ENCODE assay signal across 19 mouse cellular contexts in genomic region chr1:151627141-151627540, GRCm38 (mm10). TPM values are rescaled to one million over a fixed set of nuclear protein-coding genes. Genes with fewer than 3 reads are reported as not detected.
A peak's percentile ranks its signal among the peaks of the same experiment; 100 is the strongest.
DNase-seq lines count a peak whose midpoint lies in the region; ATAC-seq and TF ChIP-seq lines count a peak whose summit lies in the region.
"Had no signal": no experiment of that assay in that cellular context is flagged by ENCODE, and none has a peak within 500 bp of the region (broad histone marks: within the 10 kb centered on the region; RNA-seq: fewer than 3 reads in every experiment).

No protein-coding gene starts in this region.

- no peak overlapping the region for H3K4me3 ChIP-seq in kidney, adult 2 months (ENCODE audit: insufficient read depth, low read depth, low read length)
- H3K4me3 ChIP-seq in kidney, embryonic 14.5 days (ENCODE audit: low read length) = no peak overlapping the region
- H3K4me3 ChIP-seq in forebrain, embryonic 12.5 days (replicated peaks) = no peak overlapping the region
- no peak overlapping the region for H3K4me3 ChIP-seq in kidney, postnatal 0 days (replicated peaks; ENCODE audit: low read depth, low read length)
- H3K4me3 ChIP-seq: embryonic facial prominence, embryonic 15.5 days; heart, embryonic 15.5 days; hindbrain, embryonic 13.5 days; liver, embryonic 13.5 days; stomach, embryonic 15.5 days had no signal

- DNase-seq in kidney, adult 2 months = peak; percentile 78
- DNase-seq in brain, embryonic 14.5 days (ENCODE audit: low read depth) = peak; percentile 70
- DNase-seq in kidney, postnatal 0 days (ENCODE audit: low spot score) = peak; percentile 47
- no peak for DNase-seq in left cerebral cortex, postnatal 36 days (ENCODE audit: low spot score in 2 of 2)
- no peak for DNase-seq in urinary bladder, postnatal 36 days (ENCODE audit: low spot score in 2 of 2)
- DNase-seq: adrenal gland, adult 2 months; cerebellum, adult 8-10 months; gastrocnemius, postnatal 36 days; heart, postnatal 36 days; liver, embryonic 13.5 days; right cerebral cortex, adult 18-20 months; thymus, postnatal 36 days had no signal

- ATAC-seq in kidney, embryonic 14.5 days (ENCODE audit: low FRiP score, low TSS enrichment) = no peak
- ATAC-seq in forebrain, embryonic 12.5 days (ENCODE audit: low FRiP score) = peak; percentile 37; the same call in 1 of the 2 replicates
- ATAC-seq in kidney, postnatal 0 days (replicated peaks; ENCODE audit: low FRiP score, low read depth) = peak; percentile 43; the same call in 1 of the 2 replicates

- no peaks in the 10 kb centered on the region for H3K36me3 ChIP-seq in kidney, adult 2 months (ENCODE audit: control insufficient read depth, insufficient read depth, low read length)
- no peaks in the 10 kb centered on the region for H3K36me3 ChIP-seq in kidney, embryonic 14.5 days (ENCODE audit: control insufficient read depth, insufficient read depth, low read length)
- H3K36me3 ChIP-seq in forebrain, embryonic 12.5 days (replicated peaks) = no peaks in the 10 kb centered on the region
- H3K36me3 ChIP-seq in kidney, postnatal 0 days (ENCODE audit: insufficient read depth, low read length) = no peaks in the 10 kb centered on the region
- H3K36me3 ChIP-seq: embryonic facial prominence, embryonic 15.5 days; heart, embryonic 15.5 days; hindbrain, embryonic 13.5 days; liver, embryonic 13.5 days; stomach, embryonic 15.5 days had no signal

- H3K9ac ChIP-seq in kidney, embryonic 14.5 days (ENCODE audit: low read depth, low read length) = no peak overlapping the region
- no peak overlapping the region for H3K9ac ChIP-seq in forebrain, embryonic 12.5 days
- H3K9ac ChIP-seq in kidney, postnatal 0 days (ENCODE audit: low read depth, low read length) = no peak overlapping the region
- H3K9ac ChIP-seq: embryonic facial prominence, embryonic 15.5 days; heart, embryonic 15.5 days; hindbrain, embryonic 13.5 days; liver, embryonic 13.5 days; stomach, embryonic 15.5 days had no signal

- intact Hi-C loops in left cerebral cortex, postnatal 36 days (cut with DNase I) = no loop called here

- 47% methylated on average over 3 of the region's 3 CpGs for WGBS in kidney, adult 2 months
- 31% methylated on average over 3 of the region's 3 CpGs for WGBS in kidney, embryonic 14.5 days
- WGBS in forebrain, embryonic 12.5 days = 68% methylated on average over 3 of the region's 3 CpGs
- 32% methylated on average over 3 of the region's 3 CpGs for WGBS in kidney, postnatal 0 days

- no peak overlapping the region for H3K4me2 ChIP-seq in kidney, embryonic 14.5 days (replicated peaks; ENCODE audit: low read depth, low read length)
- no peak overlapping the region for H3K4me2 ChIP-seq in forebrain, embryonic 12.5 days
- no peak overlapping the region for H3K4me2 ChIP-seq in kidney, postnatal 0 days (ENCODE audit: low read length)
- H3K4me2 ChIP-seq: embryonic facial prominence, embryonic 15.5 days; heart, embryonic 15.5 days; hindbrain, embryonic 13.5 days; liver, embryonic 13.5 days; midbrain, embryonic 11.5 days; stomach, embryonic 15.5 days had no signal

- no peak overlapping the region for H3K27ac ChIP-seq in kidney, adult 2 months (ENCODE audit: insufficient read depth, low read depth, low read length)
- H3K27ac ChIP-seq in kidney, embryonic 14.5 days (ENCODE audit: low read depth, low read length) = no peak overlapping the region
- H3K27ac ChIP-seq in forebrain, embryonic 12.5 days = peak overlapping the region; percentile 74
- H3K27ac ChIP-seq in kidney, postnatal 0 days = no peak overlapping the region
- H3K27ac ChIP-seq: embryonic facial prominence, embryonic 15.5 days; heart, embryonic 15.5 days; hindbrain, embryonic 13.5 days; liver, embryonic 13.5 days; stomach, embryonic 15.5 days had no signal

- no peaks in the 10 kb centered on the region for H3K9me3 ChIP-seq in kidney, embryonic 14.5 days (ENCODE audit: control insufficient read depth, low read length)
- H3K9me3 ChIP-seq in forebrain, embryonic 12.5 days = no peaks in the 10 kb centered on the region
- no peaks in the 10 kb centered on the region for H3K9me3 ChIP-seq in kidney, postnatal 0 days (replicated peaks; ENCODE audit: low read length)
- H3K9me3 ChIP-seq: embryonic facial prominence, embryonic 15.5 days; heart, embryonic 15.5 days; hindbrain, embryonic 13.5 days; liver, embryonic 13.5 days; stomach, embryonic 15.5 days had no signal

- H3K27me3 ChIP-seq in kidney, adult 2 months (replicated peaks; ENCODE audit: control insufficient read depth, insufficient read depth, low read length) = no peaks in the 10 kb centered on the region
- H3K27me3 ChIP-seq in kidney, embryonic 14.5 days (ENCODE audit: control insufficient read depth, insufficient read depth, low read length) = no peaks in the 10 kb centered on the region
- H3K27me3 ChIP-seq in forebrain, embryonic 12.5 days = no peaks in the 10 kb centered on the region
- H3K27me3 ChIP-seq in kidney, postnatal 0 days (ENCODE audit: insufficient read depth, low read length) = no peaks in the 10 kb centered on the region
- H3K27me3 ChIP-seq: embryonic facial prominence, embryonic 15.5 days; heart, embryonic 15.5 days; hindbrain, embryonic 13.5 days; liver, embryonic 13.5 days; stomach, embryonic 15.5 days had no signal

- no peak for TF ChIP-seq CTCF in kidney, adult 2 months (conservative IDR thresholded peaks at IDR 0.05; ENCODE audit: insufficient read depth, insufficient read length, low read depth, low read length)
- TF ChIP-seq CTCF in brain, embryonic 14.5 days (IDR thresholded peaks at IDR 0.05; ENCODE audit: borderline replicate concordance, extremely low read depth, insufficient read depth, insufficient read length) = no peak
- TF ChIP-seq CTCF in kidney, postnatal 0 days (IDR thresholded peaks at IDR 0.05; ENCODE audit: low read depth) = no peak

- no peak for TF ChIP-seq POLR2A in kidney, adult 2 months (IDR thresholded peaks at IDR 0.05; ENCODE audit: low read depth, low read length)
- TF ChIP-seq POLR2A in brain, embryonic 14.5 days (IDR thresholded peaks at IDR 0.05; ENCODE audit: borderline replicate concordance, extremely low read depth, insufficient read depth, insufficient read length, poor library complexity, severe bottlenecking) = no peak

- H3K4me1 ChIP-seq in kidney, adult 2 months (ENCODE audit: control insufficient read depth, insufficient read depth, low read length) = peaks cover 4% of the 10 kb centered on the region; the same call in 1 of the 2 replicates
- 0 out of 2 replicates have a peak, but pooled peaks cover 6% of the 10 kb centered on the region for H3K4me1 ChIP-seq in kidney, embryonic 14.5 days (ENCODE audit: control insufficient read depth, insufficient read depth, low read length)
- H3K4me1 ChIP-seq in forebrain, embryonic 12.5 days = 0 out of 2 replicates have a peak, but pooled peaks cover 5% of the 10 kb centered on the region
- H3K4me1 ChIP-seq in kidney, postnatal 0 days (replicated peaks; ENCODE audit: insufficient read depth, low read length) = 0 out of 2 replicates have a peak, but pooled peaks cover 3% of the 10 kb centered on the region
- H3K4me1 ChIP-seq: embryonic facial prominence, embryonic 15.5 days had no signal

RNA-seq across cellular contexts. Expression of gene Fam129a, which starts 56.2 kb away (rescaled TPM):
- polyA plus RNA-seq in kidney, adult 2 months (2012; rRNA removed) = 5.7 and 5.8 TPM in 2 replicates
- polyA plus RNA-seq in kidney, embryonic 14.5 days (2014; fragmentation: Nextera tagmentation; extraction: Ambion mirVana) = 3.1 and 5.9 TPM in 2 replicates
- polyA plus RNA-seq in brain, embryonic 14.5 days (2012; rRNA removed) = 0.50 and 0.90 TPM in 2 replicates
- 1.4 and 1.7 TPM in 2 replicates for polyA plus RNA-seq in forebrain, embryonic 12.5 days (2016; fragmentation: Nextera tagmentation; extraction: Ambion mirVana)
- 12.6 and 13.7 TPM in 2 replicates for polyA plus RNA-seq in kidney, postnatal 0 days (2015; fragmentation: Nextera tagmentation; extraction: Ambion mirVana)
- total RNA-seq in left cerebral cortex, postnatal 36 days (2021) = 1 to 10 TPM; 2.5 to 2.8 TPM

Comparison
In these comparisons a context has a peak if more than half of its experiments do, and no peak if none do; other contexts are left out.
1. DNase-seq: peak in kidney, adult 2 months (single experiment), brain, embryonic 14.5 days (single experiment) and kidney, postnatal 0 days (single experiment); none in left cerebral cortex, postnatal 36 days (0 of 2) and urinary bladder, postnatal 36 days (0 of 2).